Mouse (Mus musculus) layer of hippocampus, adult 2 months (tissue): ENCODE results near the gene Csrp3. TPM values are rescaled to one million over a fixed set of nuclear protein-coding genes. Genes with fewer than 3 reads are reported as not detected.
A peak's percentile ranks its signal among the peaks of the same experiment; 100 is the strongest.

Source experiments
- DNase-seq, 2 experiments: peaks; one replicate each; pipeline ENCODE4 v3.0.0; 2022; ENCODE audit warnings: low spot score in 2 of 2
- H3K27ac ChIP-seq: fragments of 200-600 bp; 2 replicates; pipeline ENCODE4 v1.8.1; 2022
- H3K4me3 ChIP-seq: fragments of 200-600 bp; 2 replicates; pipeline ENCODE4 v1.8.1; 2022; ENCODE audit warnings: mild to moderate bottlenecking
- CTCF ChIP-seq: fragments of 200-600 bp; conservative IDR thresholded peaks from 2 replicates; pipeline ENCODE4 v1.8.1; 2022; ENCODE audit warnings: antibody characterized with exemption, mild to moderate bottlenecking, moderate library complexity
- total RNA-seq, 2 experiments: library from RNA; stranded (reverse); gene quantifications; 2 replicates each; pipeline ENCODE4 v1.2.3; 2021

Csrp3 gene
- total RNA-seq, 2 experiments from 2014 or later, result not detected

DNA sequence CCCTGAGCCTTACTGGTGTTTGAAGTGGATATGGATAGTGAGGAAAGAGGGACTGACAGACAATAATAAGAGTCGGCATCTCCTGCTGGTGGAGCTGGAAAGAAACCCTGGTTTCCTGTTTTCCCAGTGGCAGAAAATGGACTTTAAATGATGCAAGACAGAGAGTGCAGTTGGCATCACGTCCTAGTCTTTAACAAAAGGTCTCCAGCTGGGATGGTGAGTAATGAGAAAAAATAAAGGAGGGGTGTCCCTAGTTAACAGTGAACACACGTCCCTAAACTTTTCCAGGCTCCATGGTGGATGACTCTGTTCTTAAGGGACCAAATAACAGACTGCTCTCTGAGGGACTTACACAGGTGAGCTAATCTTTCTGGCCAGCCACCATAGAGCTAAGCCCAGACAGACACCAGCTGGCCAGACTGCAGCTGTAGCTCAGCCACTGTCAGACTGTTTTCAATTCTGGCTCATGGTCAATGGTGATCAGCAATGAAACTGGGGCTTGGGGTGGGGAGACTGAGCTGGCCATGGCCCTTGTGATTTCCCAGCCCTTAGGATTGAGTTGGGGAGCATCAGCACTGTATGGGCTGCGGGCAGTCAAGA lies 13.4 kb downstream of the Csrp3 start:
- no peak overlapping the region for H3K27ac ChIP-seq
- no peak for DNase-seq
- no peak for TF ChIP-seq CTCF
- H3K4me3 ChIP-seq, result no peak overlapping the region

DNA sequence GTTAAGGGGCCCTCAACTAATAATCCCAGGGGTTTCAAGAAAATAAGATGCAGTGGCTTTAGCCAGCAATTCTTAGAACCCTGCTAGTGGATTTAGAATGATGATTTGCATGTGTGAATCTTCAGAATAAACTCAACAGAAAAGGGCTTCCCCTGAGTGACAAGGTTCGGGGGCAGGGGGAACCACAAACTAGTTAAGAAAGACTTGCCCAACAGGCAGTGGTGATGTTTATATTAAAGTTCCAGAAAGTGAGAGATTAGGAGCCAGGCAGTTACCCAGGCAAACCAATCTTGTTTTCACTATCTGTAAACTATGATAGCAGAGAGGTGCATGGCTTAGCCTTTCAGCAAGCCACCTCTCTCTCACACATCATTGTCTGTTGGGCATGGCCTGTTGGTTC lies 15.1 kb downstream of the Csrp3 start:
- H3K4me3 ChIP-seq, result no peak overlapping the region
- no peak for TF ChIP-seq CTCF
- no peak for DNase-seq
- no peak overlapping the region for H3K27ac ChIP-seq

DNA sequence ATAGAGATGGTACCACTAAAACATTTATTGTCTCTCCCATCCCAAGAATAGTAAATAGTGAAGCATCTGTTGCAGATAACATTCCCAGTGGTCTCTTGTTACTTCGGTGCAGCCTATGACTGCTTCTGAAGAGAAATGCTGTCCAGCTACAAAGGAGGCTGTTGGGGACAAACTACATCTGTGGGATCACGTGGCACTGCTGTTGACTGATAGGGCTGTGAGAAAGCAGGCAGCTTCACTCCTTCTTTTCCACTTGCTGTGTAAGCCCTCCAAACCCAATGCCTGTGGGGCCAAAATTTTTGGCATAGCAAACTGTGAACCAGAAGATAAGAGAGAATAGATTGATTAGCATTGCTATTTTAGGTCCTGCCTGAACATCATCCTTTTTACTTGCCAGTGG lies 17.4 kb downstream of the Csrp3 start:
- H3K27ac ChIP-seq, result no peak overlapping the region
- H3K4me3 ChIP-seq, result no peak overlapping the region
- DNase-seq, result no peak
- no peak for TF ChIP-seq CTCF

DNA sequence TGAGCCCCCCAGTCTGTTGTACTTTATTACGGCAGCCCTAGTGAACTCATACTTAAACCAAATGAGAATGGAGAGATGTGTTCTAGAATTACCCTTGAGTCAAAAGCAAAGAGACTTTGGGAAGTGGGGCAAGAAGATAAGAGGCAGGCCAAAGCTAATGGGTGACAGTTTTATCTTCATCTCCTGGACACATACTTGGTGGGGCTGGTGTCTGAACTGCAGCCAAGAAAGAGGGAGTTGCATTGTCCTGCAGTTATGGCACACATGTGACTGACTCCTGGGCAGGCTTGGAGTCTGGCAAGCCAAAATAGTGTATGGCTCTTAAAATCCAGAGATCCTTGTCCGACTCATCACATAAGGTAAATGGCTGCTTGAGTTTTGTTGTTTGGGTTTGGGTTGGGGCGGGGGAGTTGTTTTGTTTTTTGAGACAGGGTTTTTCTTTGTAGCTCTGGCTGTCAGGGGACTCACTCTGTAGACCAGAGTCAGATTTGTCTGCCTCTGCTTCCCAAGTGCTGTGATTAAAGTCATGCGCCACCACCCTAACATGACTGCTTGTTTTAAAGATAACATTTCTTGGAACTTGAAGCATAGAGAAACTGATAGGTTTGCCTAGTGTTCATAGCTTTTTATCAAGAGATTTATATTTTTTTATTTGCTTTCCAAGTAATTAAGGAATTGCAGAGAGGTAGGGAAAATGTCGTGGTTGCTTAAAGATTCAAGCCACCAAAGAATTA lies 18.5 kb downstream of the Csrp3 start:
- Histone ChIP-seq H3K27ac (no peak overlapping the region), H3K4me3 (no peak overlapping the region)
- no peak for TF ChIP-seq CTCF
- DNase-seq, result no peak

DNA sequence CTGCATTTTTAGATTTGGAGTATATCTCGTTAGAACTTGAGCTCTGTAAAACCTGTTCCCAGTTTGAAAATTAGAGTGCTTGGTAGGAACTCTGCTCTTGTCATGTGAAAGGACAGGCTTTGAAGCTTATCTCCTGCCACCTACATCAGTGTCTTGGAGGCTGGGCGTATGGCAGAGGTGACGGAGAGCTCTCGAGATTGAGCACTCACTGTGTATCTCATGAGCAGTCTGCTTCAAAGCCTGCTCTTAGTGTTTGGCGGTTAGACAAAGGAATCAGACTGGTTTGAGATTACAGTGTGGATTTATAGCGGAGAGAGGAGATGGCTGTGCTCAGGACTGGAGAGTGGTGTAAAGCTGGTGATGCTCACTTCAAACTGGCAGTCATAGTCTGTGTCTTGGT lies 22.7 kb downstream of the Csrp3 start:
- Histone ChIP-seq H3K27ac (no peak overlapping the region), H3K4me3 (no peak overlapping the region)
- TF ChIP-seq CTCF, result no peak
- no peak for DNase-seq

DNA sequence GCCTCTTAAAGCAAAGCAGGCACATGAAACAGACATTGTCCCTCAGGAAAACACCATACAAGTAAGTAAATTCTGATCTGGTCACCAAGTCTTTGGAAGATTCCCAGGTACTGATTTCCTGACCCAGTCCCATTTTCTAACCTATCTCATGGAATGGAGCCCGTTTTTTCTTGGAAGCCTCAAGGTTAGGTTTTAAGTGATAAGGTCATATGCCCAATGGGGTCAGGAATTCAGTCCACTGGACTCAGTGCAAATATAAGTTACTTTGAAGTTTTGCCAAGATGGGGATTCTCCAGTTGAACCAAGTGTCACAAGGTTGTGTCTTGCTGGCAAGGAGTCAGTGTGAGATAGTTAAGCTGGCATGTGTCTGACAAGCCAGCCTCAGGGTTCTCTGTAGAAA lies 23.2 kb downstream of the Csrp3 start:
- DNase-seq, result no peak
- Histone ChIP-seq H3K27ac (no peak overlapping the region), H3K4me3 (no peak overlapping the region)
- TF ChIP-seq CTCF, result no peak

DNA sequence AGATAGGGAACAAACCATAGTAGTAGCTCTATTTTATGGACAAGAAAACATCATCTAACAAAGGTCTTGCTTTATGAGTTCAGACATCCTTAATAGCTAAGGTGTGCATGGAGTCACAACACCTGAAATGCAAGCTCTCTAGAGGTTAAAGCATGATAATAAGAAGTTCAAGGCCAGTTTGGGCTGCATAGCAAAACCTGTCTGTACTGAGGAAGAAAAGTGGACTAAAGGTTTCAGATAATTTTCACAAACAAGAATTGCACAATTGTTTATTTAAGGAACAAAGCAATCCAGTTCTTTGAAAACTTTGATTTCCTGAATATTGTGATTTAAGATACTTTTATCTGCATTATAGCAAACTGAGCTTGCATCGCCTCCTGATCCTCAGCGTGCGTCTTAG lies 24.2 kb downstream of the Csrp3 start:
- no peak for TF ChIP-seq CTCF
- no peak for DNase-seq
- Histone ChIP-seq H3K27ac (no peak overlapping the region), H3K4me3 (no peak overlapping the region)

DNA sequence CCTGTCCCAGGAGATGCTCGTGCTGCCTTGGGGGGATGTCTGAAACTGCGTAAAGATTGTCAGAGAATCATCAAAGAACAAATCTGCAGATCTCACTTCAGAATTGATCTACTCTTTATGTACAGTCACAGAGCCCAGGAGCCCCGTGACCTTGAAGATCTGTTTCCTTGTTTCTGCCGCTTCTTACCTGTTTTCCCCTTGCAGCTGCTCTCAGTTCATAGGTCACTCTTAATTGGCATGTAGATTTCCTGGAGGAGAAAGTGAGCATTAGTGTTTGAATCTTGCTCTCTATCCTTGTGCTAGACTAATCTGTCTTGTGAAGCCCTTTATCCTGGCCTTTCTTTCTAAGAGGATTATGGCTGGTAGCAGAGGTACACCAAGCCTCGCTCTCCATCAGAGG lies 26.2 kb downstream of the Csrp3 start:
- Histone ChIP-seq H3K4me3 (no peak overlapping the region), H3K27ac (no peak overlapping the region)
- no peak for DNase-seq
- TF ChIP-seq CTCF, result no peak

DNA sequence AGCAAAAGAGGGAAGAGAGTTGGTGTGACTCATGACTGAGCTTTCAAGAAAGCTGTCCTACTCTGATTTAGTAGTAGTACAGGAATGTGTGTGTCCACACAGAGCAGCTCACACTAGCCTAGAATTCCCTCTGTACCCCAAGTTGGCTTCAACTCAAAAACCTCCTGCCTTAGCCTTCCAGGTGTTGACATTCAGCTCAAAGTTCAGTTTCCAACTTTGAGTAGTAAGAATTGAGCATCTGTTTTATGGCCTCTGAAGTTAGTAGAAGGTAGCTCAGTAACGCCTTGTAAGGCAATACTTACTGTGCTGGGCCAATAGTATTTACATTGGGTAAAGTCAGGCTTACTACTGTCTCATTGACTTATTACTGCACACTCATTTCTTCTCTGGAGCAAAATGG lies 34.2 kb downstream of the Csrp3 start:
- TF ChIP-seq CTCF, result no peak
- Histone ChIP-seq H3K4me3 (no peak overlapping the region), H3K27ac (no peak overlapping the region)
- DNase-seq, result no peak

DNA sequence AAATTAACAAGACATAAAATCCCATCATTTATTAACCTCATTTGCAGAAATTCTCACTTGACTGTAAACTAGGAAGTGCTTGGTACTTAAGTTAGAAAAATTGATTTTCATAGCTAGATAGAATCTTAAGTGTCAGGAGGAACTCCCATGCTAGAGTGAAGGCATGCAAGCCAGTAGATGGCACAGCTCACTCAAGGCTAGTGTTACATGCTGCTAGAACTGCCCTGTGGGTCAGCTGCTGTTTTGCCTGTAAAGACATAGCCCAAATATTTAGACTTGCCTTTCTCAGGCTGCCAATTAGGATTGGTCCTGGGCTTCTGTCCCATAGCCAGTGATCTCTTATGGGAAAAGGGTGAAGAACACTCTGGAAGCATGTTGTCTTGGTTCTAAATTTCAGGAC lies 35.5 kb downstream of the Csrp3 start:
- no peak for DNase-seq
- peak; percentile 12; the same call in 1 of the 2 replicates for TF ChIP-seq CTCF
- Histone ChIP-seq H3K4me3 (no peak overlapping the region), H3K27ac (no peak overlapping the region)

DNA sequence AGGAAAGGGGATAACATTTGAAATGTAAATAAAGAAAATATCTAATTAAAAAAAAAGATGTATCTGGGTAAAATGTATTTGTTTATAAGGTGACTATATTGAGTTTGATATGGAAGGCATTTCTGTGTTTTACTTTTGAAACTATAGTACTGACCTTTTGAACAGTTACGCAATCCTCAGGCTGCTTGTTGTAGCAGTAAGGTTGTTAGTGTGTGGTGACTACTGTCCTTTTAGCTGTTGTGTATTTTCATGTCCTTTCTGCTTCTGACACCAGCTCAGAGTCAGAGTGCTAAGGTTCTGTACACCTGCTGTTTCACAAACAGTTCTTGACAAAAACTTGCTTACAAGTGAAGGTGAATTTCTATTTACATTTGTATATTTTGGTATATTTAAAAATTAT lies 37.2 kb downstream of the Csrp3 start:
- no peak overlapping the region for H3K27ac ChIP-seq
- no peak overlapping the region for H3K4me3 ChIP-seq
- DNase-seq, result no peak
- no peak for TF ChIP-seq CTCF

DNA sequence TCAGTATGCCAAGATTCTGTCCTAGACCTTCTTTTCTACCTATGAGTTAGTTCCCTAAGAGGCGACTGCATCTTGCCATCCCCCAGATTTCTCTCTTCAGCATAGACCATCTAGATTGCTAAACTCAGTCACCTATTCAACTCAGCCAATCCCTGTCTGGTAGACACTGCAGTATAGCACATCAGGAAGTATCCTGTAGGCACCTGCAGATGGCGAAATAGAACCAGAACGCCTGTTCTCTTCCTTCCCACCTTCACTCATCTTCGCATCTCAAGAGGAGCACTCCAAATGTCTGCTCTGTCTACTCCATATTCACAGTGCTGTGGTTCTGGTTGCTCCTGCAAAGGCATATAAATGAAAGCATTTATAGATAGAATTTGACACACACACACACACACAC lies 41.2 kb downstream of the Csrp3 start:
- peak; percentile 36 for TF ChIP-seq CTCF

DNA sequence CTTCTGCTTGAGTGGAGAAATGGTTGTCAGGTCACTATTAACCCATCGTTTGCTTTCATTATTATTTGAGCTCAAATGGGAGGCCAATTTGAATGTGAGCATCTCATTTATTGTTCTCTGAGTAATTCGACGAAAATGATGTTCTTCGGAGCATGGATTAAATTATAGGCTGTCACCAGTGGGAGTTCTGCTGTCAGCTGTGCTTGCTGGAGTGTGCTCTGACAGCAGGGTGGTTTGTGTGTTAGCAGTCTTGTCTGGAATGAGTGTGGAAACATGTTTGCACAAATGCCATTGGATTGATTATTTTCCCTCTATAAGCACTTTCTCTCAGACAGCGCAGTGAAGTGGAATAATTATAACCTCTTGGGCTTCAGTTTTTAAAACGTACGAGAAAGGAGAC lies 44.5 kb downstream of the Csrp3 start:
- no peak overlapping the region for H3K4me3 ChIP-seq
- no peak for TF ChIP-seq CTCF
- no peak for DNase-seq

More for the DNA sequence above, 41.2 kb downstream of the Csrp3 start:
- no peak overlapping the region for H3K27ac ChIP-seq
- no peak for DNase-seq
- H3K4me3 ChIP-seq, result no peak overlapping the region

DNA sequence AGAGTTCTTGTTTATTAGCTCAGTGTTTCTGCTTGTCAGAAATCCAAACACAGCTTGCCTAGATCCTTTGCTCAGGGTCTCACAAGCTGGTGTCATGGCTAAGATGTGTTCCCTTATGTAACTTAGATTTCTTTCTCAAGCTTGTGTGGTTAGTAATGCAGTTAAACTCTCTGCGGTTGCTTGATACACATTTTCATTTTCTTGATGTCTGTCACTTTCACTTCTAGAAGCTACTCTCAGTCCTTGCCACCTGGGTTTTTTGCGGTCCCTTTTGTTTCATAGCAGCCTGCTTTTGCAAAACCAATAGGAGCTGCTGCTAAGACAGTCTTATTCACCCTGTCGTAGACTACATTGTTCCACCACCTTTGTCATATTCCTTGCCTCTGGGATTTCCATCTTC lies 52.7 kb downstream of the Csrp3 start:
- Histone ChIP-seq H3K27ac (no peak overlapping the region), H3K4me3 (no peak overlapping the region)
- TF ChIP-seq CTCF, result no peak
- DNase-seq, result no peak

More for the DNA sequence above, 44.5 kb downstream of the Csrp3 start:
- no peak overlapping the region for H3K27ac ChIP-seq
